Mouse (Mus musculus): ENCODE data around the gene Zfand4.

DNA sequence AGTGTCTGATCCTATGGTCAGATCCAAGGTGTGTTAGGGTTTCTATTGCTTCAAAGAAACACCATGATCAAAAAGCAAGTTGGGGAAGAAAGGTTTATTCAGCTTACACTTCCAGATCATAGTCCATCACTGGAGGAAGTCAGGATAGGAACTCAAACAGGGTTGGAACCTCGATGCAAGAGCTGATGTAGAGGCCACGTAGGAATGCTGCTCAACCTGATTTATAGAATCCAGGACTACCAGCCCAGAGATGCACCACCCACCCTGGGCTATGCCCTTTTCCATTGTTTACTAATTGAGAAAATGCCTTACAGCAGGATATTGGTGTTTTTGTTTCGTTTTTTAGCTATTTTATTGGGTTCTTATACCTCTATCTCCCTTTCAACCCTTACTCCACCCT lies 97.4 kb downstream of the Zfand4 start:
- TF ChIP-seq POLR2A (IDR thresholded peaks at IDR 0.05; ENCODE audit: borderline replicate concordance, control insufficient read depth, low read depth, low read length) (no peak), CTCF (IDR thresholded peaks at IDR 0.05; ENCODE audit: control insufficient read depth, insufficient read depth, low read length) (no peak)

Data from bone marrow, adult 2 months (tissue).